Mouse (Mus musculus): ENCODE measurements at regions not wholly inside any gene's neighbourhood (a gene's known extent, or its start where the extent isn't known, plus 50 kb on each side); places are given as distances from the start of the nearest gene placed in this dataset.

DNA sequence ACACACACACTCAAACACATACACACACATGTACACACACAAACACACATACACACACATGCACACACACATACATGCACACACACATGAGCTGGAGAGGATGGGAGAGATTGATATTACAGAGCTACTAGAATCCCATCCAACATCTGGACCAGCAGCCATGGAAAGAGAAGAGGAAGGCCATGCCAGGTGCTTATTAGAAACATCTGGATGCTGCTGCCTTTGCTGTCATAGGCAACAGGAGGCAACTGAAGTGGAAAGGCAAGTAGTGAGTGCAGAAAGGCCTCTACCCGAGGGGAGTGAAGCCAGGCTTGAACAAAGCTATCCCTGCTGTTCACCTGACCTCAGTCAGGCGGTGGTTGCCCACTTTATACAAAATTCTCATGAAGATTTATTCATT lies 385.1 kb downstream of the Adra2a start:
- no peak for ATAC-seq (replicated peaks; ENCODE audit: low read depth, poor library complexity, severe bottlenecking)

DNA sequence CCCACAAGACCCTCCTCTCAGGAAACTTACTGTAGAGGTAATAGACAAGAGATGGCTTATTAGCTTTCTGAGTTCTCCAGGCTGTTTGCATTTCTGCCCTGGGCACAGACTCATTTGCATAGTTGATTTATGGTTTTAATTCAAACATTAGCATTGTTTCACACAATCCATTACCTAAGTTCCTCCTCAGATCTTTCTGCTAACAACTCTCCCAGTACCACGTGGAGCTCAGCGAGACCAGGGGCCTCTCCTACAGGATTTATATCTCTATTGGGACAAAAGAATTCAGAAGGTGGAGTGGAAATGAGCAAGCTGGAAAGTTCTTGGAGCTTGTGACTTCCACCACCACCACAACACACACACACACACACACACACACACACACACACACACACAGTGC lies 396.8 kb downstream of the Adra2a start:
- no peak for ATAC-seq (replicated peaks; ENCODE audit: low read depth, poor library complexity, severe bottlenecking)

DNA sequence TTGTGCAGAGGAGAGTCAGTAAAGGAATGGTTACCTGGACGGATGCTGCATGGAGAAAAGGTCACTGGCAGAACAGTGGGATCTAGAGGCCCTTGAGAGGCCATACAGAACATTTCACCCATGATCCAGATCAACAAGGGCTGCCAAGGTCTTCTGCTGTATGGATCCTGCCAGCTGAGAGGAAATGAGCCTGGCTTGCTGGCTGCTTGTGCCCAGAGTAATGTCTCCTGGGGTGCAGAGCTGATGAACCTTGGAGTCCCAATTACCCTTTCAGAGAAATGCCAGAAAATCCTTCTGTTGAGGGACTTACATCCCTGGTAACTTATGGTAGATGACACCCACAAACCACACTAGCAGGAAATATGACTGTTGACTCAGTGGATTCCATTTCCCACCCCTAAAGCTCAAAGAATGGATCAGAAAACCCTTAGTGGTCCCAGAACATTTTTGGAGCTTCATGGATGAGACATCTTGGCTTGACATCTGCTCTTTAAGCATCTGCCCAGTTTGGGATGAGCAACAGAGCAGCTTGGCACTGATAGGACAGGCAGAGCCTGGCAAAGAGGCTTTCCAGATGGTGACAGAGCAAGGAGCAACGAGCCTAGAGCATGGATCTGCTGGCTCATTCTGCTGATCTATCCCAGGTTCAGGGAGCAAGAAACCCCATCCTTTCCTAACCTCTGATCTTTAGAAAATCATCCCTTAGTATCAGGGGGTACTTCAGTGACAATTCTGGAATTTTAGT lies 416.6 kb downstream of the Adra2a start:
- ATAC-seq (replicated peaks; ENCODE audit: low read depth, poor library complexity, severe bottlenecking), result no peak

DNA sequence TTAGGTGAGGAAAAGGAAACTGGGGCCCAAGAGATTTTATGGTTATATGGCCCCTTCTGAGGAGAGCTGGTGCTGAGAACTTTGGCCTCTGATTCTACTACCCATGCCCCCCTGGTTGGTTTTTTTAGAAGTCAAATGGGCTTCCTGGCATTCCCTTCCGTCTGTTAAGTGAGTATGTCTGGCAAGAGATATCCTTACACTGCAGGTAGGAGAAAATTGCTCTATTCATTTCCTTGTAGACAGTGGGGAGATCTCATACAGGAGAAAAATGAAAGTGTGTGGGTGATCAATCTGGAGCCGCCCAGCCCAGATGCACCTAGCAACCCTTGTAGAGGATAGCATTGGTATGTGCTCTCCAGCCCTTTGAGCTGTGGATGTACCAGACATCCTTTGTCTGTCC lies 418.5 kb downstream of the Adra2a start:
- no peak for ATAC-seq (replicated peaks; ENCODE audit: low read depth, poor library complexity, severe bottlenecking)

DNA sequence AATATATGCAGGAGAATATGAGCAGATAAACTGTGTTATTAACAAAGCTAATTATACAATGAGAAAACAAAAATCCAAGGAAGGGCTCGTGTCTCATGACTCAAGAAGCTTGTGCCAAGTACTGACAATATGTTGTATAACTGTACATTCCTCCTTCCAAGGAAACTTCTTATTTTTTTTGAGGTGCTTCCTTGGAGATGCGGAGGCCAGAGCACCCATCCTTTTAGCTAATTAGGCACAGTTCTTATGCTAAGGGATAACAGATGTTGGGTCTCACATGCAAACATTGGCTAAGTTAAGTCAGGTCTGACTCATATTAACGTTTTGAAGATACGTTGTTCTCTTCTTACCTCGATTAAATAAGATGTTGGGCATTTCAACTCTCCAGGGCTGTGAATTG lies 426.1 kb downstream of the Adra2a start:
- ATAC-seq (replicated peaks; ENCODE audit: low read depth, poor library complexity, severe bottlenecking), result no peak

DNA sequence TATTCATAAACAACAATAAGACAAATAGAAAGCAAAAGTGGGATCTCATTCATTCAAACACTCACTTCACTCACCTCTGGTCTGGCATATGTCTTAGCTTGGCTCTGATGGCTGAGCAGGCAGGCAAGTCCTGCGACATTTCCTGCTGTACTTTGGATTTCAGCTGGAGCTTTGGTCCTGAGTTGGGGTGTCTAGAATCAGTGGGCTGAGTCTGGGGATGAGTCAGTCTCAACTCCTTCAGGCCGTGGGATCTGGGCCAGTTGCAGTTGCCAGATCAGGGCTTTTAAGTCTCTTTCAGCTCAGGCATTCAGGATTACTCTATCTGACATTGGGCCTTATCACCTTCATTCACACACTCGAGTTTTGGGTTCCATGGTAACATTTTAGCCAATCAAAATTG lies 454.1 kb downstream of the Adra2a start:
- ATAC-seq (replicated peaks; ENCODE audit: low read depth, poor library complexity, severe bottlenecking), result no peak

DNA sequence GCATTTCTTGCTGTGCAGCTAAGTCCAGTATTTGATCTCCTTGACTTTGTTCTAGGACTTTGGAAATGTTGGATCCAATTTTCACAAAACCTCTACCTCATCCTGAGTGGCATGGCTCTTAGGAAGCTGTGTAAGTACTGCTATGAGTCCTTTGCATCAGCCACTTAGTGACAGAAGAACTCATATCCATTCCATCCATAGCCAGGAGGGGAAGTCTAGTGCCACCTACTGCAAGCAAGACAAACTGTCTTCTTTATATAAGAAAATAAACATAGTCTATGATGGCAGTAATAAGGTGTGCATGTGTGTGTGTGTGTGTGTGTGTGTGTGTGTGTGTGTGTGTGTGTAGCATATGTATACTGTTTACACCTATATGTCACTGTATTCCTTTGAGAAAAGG lies 489.9 kb downstream of the Adra2a start:
- ATAC-seq (replicated peaks; ENCODE audit: low read depth, poor library complexity, severe bottlenecking), result no peak

DNA sequence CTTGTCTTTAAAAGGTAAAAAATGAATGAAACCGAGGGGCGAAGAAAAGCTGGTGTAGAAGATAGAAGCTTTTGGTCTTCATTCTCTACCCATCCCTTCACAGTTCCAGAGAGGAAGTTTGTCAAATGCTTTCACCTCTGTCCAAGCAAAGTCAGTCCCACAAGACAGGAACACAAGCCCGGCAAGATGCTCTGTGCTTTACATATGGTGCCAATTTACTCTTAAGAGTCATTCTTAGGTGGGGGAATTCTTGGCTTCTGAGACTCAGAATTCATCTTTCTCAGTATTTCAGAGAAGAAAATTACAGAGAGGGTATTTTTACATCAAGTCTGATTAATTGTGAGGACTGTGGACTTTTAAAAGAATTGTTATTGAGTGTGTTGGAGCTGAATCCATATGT lies 511.4 kb downstream of the Adra2a start:
- no peak for ATAC-seq (replicated peaks; ENCODE audit: low read depth, poor library complexity, severe bottlenecking)

DNA sequence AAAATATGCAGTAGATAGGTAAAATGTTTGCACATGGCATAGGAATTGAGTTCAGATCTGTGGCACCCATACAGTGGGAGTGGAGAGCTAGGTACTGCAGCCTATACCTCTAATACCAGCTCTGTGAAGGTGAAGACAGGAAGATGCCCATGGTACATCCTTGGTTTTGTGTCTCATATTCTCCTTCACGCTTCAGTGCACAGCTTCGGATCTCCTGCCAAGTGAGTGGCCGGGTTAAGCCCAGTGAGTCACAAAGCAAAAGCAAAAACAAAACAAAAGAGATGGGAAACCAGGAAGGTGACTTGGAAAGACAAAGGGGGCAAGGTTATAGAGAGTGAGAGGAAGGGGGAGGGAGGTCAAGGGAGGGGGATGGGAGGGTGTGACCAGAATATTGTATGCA lies 514.0 kb downstream of the Adra2a start:
- ATAC-seq (replicated peaks; ENCODE audit: low read depth, poor library complexity, severe bottlenecking), result no peak

DNA sequence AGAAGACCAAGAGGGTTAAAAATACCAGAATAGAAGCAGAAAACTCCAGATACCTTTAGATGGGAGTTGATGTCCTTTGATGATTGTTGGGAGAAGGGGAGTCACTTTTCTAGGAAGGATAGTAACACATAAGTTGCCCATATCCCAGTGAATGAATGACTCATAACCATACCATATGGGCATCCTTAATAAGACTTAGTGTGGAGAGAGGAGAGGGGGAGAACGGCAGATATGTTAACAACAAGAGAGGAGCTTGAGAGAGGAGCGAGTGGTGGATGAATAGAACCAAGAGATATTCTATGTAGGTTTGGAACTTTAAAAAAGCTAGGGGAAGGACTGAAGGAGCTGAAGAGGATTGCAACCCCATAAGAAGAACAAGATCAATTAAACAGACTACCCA lies 539.6 kb downstream of the Adra2a start:
- no peak for ATAC-seq (replicated peaks; ENCODE audit: low read depth, poor library complexity, severe bottlenecking)

DNA sequence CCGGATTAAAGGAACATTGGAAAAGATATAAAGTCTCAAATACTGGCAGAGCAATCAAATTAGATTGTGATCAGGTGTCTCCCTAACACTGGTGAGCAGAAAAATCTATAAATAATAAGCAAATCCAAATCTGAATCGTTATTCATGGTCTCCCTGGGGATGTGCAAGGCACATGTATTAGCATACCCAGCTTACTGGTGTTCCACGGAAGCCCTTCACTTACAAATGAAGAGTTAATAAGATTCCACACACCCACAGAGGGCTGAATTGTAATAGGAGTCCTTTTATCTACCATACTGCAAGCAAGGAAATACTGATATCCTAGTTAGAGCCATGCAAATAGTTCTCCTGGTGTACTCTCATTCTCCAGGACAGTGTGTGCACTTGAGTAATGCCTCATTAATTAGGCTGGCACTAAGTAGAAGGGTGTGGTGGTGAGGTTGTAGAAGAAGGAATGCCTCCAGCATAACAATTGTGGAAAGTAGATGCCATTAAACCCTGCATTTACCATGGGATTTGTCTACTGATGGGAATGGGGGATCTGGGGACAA lies 540.8 kb downstream of the Adra2a start:
- no peak for ATAC-seq (replicated peaks; ENCODE audit: low read depth, poor library complexity, severe bottlenecking)

DNA sequence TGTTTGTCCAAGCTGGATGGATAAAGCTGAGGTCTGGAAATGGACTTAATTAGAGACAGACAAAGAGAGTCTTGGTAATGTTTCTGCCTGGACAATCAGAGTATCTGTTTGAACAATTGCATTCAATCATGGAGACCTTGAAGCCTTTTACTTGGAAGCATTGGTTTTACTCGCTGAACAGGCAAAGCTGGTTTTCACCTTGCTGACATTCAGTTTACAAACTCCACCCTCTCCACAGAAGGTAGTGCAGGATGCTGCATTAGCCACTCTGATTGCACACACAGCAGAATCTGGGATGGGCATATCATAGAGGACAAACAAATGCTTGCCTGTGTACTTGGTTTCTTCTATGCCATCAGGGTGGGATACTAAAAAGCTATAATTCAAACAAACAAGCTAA lies 541.4 kb downstream of the Adra2a start:
- no peak for ATAC-seq (replicated peaks; ENCODE audit: low read depth, poor library complexity, severe bottlenecking)

DNA sequence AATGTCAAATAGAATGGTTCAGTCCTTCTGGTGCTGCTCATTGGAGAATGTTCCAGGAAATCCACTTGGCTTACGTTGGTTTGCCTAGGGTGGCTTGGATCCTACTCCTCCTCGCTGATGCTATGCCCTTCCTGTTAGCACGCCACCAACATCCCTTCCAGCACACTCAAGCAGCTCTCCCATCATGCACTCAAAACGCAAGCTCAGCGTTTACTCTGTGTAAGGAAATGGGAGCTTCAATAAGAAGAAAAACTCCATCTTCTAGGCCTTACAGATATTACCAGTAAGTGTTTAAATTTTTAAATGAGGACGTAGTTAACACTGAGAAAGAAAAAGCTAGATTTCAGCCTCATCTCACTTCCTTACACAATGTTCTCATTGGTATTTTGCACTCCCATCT lies 523.7 kb downstream of the Gpam start:
- ATAC-seq (replicated peaks; ENCODE audit: low read depth, poor library complexity, severe bottlenecking), result no peak

DNA sequence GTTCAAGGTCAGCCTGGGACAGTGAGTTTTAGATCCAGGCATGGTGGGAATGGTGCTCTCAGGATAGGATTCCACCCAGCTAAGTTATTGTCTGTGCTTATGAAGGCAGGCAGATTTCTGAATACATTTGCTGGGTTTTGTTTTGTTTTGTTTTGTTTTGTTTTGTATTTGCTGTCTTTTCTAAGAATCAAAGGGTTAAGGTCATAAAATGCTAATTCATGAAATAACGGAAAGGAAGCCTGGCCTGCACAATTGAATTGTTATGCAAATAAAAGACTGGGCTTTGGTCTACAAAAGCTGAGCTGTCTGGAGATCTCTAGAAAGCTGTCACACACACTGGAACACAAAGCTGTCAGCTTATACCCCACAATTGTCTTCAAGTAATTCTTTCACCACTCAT lies 521.7 kb downstream of the Gpam start:
- no peak for ATAC-seq (replicated peaks; ENCODE audit: low read depth, poor library complexity, severe bottlenecking)

DNA sequence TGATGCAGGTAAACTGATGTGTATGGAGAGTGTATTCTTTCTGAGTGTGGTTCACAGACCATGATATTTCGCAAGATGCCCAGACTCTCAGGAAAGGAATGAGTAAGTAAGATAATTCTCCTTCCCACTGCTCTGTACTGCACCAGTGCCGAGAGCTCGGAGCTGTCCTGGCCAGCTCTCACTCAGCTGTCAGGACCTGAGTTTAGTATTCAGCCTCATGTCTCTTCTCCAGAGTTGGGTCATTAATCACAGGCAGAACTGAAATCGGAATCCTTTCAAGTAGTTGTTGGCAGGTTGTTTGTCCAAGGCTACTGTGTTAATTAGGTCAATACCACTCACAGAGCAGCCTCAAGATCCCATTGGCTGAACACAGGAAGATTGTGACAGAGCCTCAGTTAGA lies 510.1 kb downstream of the Gpam start:
- 0 out of 2 replicates have a peak, but pooled peaks have one; percentile 39 for ATAC-seq (replicated peaks; ENCODE audit: low read depth, poor library complexity, severe bottlenecking)
